In genomic region chr11:62966424-62966764, GRCm38 (mm10) we compare ENCODE assay signal across 11 mouse cellular contexts. TPM values are rescaled to one million over a fixed set of nuclear protein-coding genes. Genes with fewer than 3 reads are reported as not detected.
DNase-seq lines count a peak whose midpoint lies in the region; ATAC-seq and TF ChIP-seq lines count a peak whose summit lies in the region.
"Had no signal": no experiment of that assay in that cellular context is flagged by ENCODE, and none has a peak within 500 bp of the region (broad histone marks: within the 10 kb centered on the region; RNA-seq: fewer than 3 reads in every experiment).

No protein-coding gene starts in this region.

- DNase-seq in kidney, adult 2 months, result no peak
- no peak for DNase-seq in kidney, postnatal 4 days
- no peak for DNase-seq in hindbrain, embryonic 14.5 days (ENCODE audit: low spot score)
- DNase-seq in cerebellum, adult 2 months, result no peak
- no peak for DNase-seq in urinary bladder, postnatal 10 days (ENCODE audit: low spot score)

- 0 out of 2 replicates have a peak, but pooled peaks have one; percentile 36 for ATAC-seq in embryonic facial prominence, embryonic 12.5 days (ENCODE audit: insufficient number of reproducible peaks, insufficient read depth, low FRiP score, low TSS enrichment)
- ATAC-seq in hindbrain, embryonic 14.5 days (ENCODE audit: low FRiP score), result peak; percentile 14; the same call in 1 of the 2 replicates
- ATAC-seq in midbrain, embryonic 16.5 days, result 0 out of 2 replicates have a peak, but pooled peaks have one; percentile 21
- ATAC-seq in CD4-positive, CD25-positive, alpha-beta regulatory T cell, adult 4 months, result no peak

- 63% methylated on average over 3 of the region's 3 CpGs for WGBS in kidney, adult 2 months
- 40% methylated on average over 3 of the region's 3 CpGs for WGBS in embryonic facial prominence, embryonic 12.5 days
- WGBS in hindbrain, embryonic 14.5 days, result 57% methylated on average over 3 of the region's 3 CpGs
- 53% methylated on average over 3 of the region's 3 CpGs for WGBS in midbrain, embryonic 16.5 days
- 67% methylated on average over 3 of the region's 3 CpGs for WGBS in cerebellum, adult 2 months

- peak overlapping the region; percentile 84 for H3K27ac ChIP-seq in kidney, adult 2 months (ENCODE audit: insufficient read depth, low read depth, low read length)
- H3K27ac ChIP-seq in embryonic facial prominence, embryonic 12.5 days, result peak overlapping the region; percentile 98
- H3K27ac ChIP-seq in hindbrain, embryonic 14.5 days, result peak overlapping the region; percentile 79
- peak overlapping the region; percentile 64 for H3K27ac ChIP-seq in midbrain, embryonic 16.5 days (ENCODE audit: low read length)
- H3K27ac ChIP-seq in cerebellum, adult 2 months (ENCODE audit: insufficient read depth, low read length), result no peak overlapping the region

- H3K27me3 ChIP-seq in kidney, adult 2 months (replicated peaks; ENCODE audit: control insufficient read depth, insufficient read depth, low read length), result no peaks in the 10 kb centered on the region
- no peaks in the 10 kb centered on the region for H3K27me3 ChIP-seq in embryonic facial prominence, embryonic 12.5 days
- H3K27me3 ChIP-seq in hindbrain, embryonic 14.5 days (ENCODE audit: control insufficient read depth, insufficient read depth, low read length), result no peaks in the 10 kb centered on the region
- no peaks in the 10 kb centered on the region for H3K27me3 ChIP-seq in midbrain, embryonic 16.5 days (ENCODE audit: control insufficient read depth, insufficient read depth, low read depth, low read length)
- H3K27me3 ChIP-seq in cerebellum, adult 2 months (ENCODE audit: control insufficient read depth, insufficient read depth, low read length), result no peaks in the 10 kb centered on the region
- H3K27me3 ChIP-seq: CH12.LX had no signal

- H3K4me3 ChIP-seq in kidney, adult 2 months (ENCODE audit: insufficient read depth, low read depth, low read length), result no peak overlapping the region
- H3K4me3 ChIP-seq in embryonic facial prominence, embryonic 12.5 days, result peak overlapping the region; percentile 18
- no peak overlapping the region for H3K4me3 ChIP-seq in hindbrain, embryonic 14.5 days (replicated peaks; ENCODE audit: low read length)
- no peak overlapping the region for H3K4me3 ChIP-seq in midbrain, embryonic 16.5 days (ENCODE audit: low read depth, low read length)
- H3K4me3 ChIP-seq in cerebellum, adult 2 months (replicated peaks; ENCODE audit: insufficient read depth, low read depth, low read length), result no peak overlapping the region
- H3K4me3 ChIP-seq: erythroblast, embryonic 14.5 days had no signal

- H3K4me2 ChIP-seq in embryonic facial prominence, embryonic 12.5 days (replicated peaks), result peak overlapping the region; percentile 47
- peak overlapping the region; percentile 41 for H3K4me2 ChIP-seq in hindbrain, embryonic 14.5 days (replicated peaks)
- H3K4me2 ChIP-seq in midbrain, embryonic 16.5 days (ENCODE audit: low read length), result peak overlapping the region; percentile 51

- no peak for TF ChIP-seq POLR2A in kidney, adult 2 months (IDR thresholded peaks at IDR 0.05; ENCODE audit: low read depth, low read length)
- TF ChIP-seq POLR2A in cerebellum, adult 2 months (IDR thresholded peaks at IDR 0.05; ENCODE audit: borderline replicate concordance, insufficient read depth, low read length), result no peak

- H3K9me3 ChIP-seq in embryonic facial prominence, embryonic 12.5 days, result no peaks in the 10 kb centered on the region
- H3K9me3 ChIP-seq in hindbrain, embryonic 14.5 days (ENCODE audit: control insufficient read depth, low read length), result no peaks in the 10 kb centered on the region
- H3K9me3 ChIP-seq in midbrain, embryonic 16.5 days (replicated peaks; ENCODE audit: control insufficient read depth, low read length, poor library complexity, severe bottlenecking), result no peaks in the 10 kb centered on the region

- H3K9ac ChIP-seq in embryonic facial prominence, embryonic 12.5 days, result no peak overlapping the region; the same call in 1 of the 2 replicates
- 0 out of 2 replicates have a peak overlapping the region, but pooled peaks have one; percentile 9 for H3K9ac ChIP-seq in hindbrain, embryonic 14.5 days
- 0 out of 2 replicates have a peak overlapping the region, but pooled peaks have one; percentile 44 for H3K9ac ChIP-seq in midbrain, embryonic 16.5 days (ENCODE audit: low read depth, low read length)

- TF ChIP-seq CTCF in kidney, adult 2 months (conservative IDR thresholded peaks at IDR 0.05; ENCODE audit: insufficient read depth, insufficient read length, low read depth, low read length), result no peak
- TF ChIP-seq CTCF in cerebellum, adult 2 months (IDR thresholded peaks at IDR 0.05; ENCODE audit: borderline replicate concordance, insufficient read depth, low read depth, low read length), result no peak

- H3K4me1 ChIP-seq in kidney, adult 2 months (ENCODE audit: control insufficient read depth, insufficient read depth, low read length), result 0 out of 2 replicates have a peak, but pooled peaks cover 2% of the 10 kb centered on the region
- peaks cover 22% of the 10 kb centered on the region for H3K4me1 ChIP-seq in embryonic facial prominence, embryonic 12.5 days
- peaks cover 9% of the 10 kb centered on the region for H3K4me1 ChIP-seq in hindbrain, embryonic 14.5 days (replicated peaks; ENCODE audit: control insufficient read depth, insufficient read depth, low read length)
- peaks cover 7% of the 10 kb centered on the region; the same call in 1 of the 2 replicates for H3K4me1 ChIP-seq in midbrain, embryonic 16.5 days (ENCODE audit: control insufficient read depth, insufficient read depth, low read length)
- no peaks in the 10 kb centered on the region for H3K4me1 ChIP-seq in cerebellum, adult 2 months (ENCODE audit: control insufficient read depth, insufficient read depth, low read length)

- no peaks in the 10 kb centered on the region for H3K36me3 ChIP-seq in kidney, adult 2 months (ENCODE audit: control insufficient read depth, insufficient read depth, low read length)
- no peaks in the 10 kb centered on the region for H3K36me3 ChIP-seq in embryonic facial prominence, embryonic 12.5 days
- no peaks in the 10 kb centered on the region for H3K36me3 ChIP-seq in hindbrain, embryonic 14.5 days (replicated peaks; ENCODE audit: control insufficient read depth, insufficient read depth)
- no peaks in the 10 kb centered on the region for H3K36me3 ChIP-seq in midbrain, embryonic 16.5 days (ENCODE audit: control insufficient read depth, insufficient read depth, low read length)

RNA-seq across cellular contexts. Expression of gene Cdrt4, which starts 15.4 kb away (rescaled TPM):
- 0.14 TPM in 1 of 2 replicates, not detected in the other for polyA plus RNA-seq in kidney, adult 2 months (2012; rRNA removed)
- 0.32 TPM in 1 of 2 replicates, not detected in the other for polyA plus RNA-seq in embryonic facial prominence, embryonic 12.5 days (2016; fragmentation: Nextera tagmentation; extraction: Ambion mirVana)
- polyA plus RNA-seq in hindbrain, embryonic 14.5 days (2014; fragmentation: Nextera tagmentation; extraction: Ambion mirVana), result not detected in 2 replicates
- not detected in 2 replicates for polyA plus RNA-seq in midbrain, embryonic 16.5 days (2015; fragmentation: Nextera tagmentation; extraction: Ambion mirVana)
- polyA plus RNA-seq in CD4-positive, CD25-positive, alpha-beta regulatory T cell, adult 4 months (2017; shearing (Covaris generic)), result not detected
- polyA plus RNA-seq in cerebellum, adult 2 months (2012; rRNA removed), result 0.26 TPM in 1 of 2 replicates, not detected in the other
- polyA plus RNA-seq: erythroblast, embryonic 14.5 days; large intestine, adult 2 months had no signal
